Mouse (Mus musculus): ENCODE results near the gene Dazap2.

GRCm38 (mm10) chr15:100624435-100624834, 9.3 kb downstream of the Dazap2 start:
- no peak for TF ChIP-seq CTCF (IDR thresholded peaks at IDR 0.05; ENCODE audit: extremely low read depth, insufficient read depth, insufficient read length, insufficient replicate concordance)
- TF ChIP-seq POLR2A (IDR thresholded peaks at IDR 0.05; ENCODE audit: low read depth, low read length): no peak

Measured in spleen, adult 2 months (tissue).